Mouse (Mus musculus) heart, embryonic 12.5 days (tissue): Measurements from ENCODE around the gene Ifi202b. TPM values are rescaled to one million over a fixed set of nuclear protein-coding genes. Genes with fewer than 3 reads are reported as not detected.
"Not testable (repeated sequence)": the region's sequence is repeated elsewhere in the genome, so short reads cannot be mapped to it uniquely, and the experiment has no call there.

Source experiments
- ATAC-seq: fragments of 200-750 bp; cut with Nextera tagmentation; 2 replicates; pipeline ENCODE4 v1.8.0; 2017; ENCODE audit warnings: moderate TSS enrichment, moderate library complexity; ENCODE audit not compliant: insufficient number of reproducible peaks, low FRiP score
- H3K27ac ChIP-seq: fragments of 300-500 bp; sonication (generic); 2 replicates; pipeline ENCODE4 v1.5.1; 2016; ENCODE audit warnings: mild to moderate bottlenecking, moderate library complexity; ENCODE audit not compliant: poor library complexity, severe bottlenecking
- H3K27me3 ChIP-seq: fragments of 300-500 bp; sonication (generic); replicated peaks from 2 replicates; pipeline ENCODE4 v1.6.1; 2016; ENCODE audit warnings: mild to moderate bottlenecking, moderate library complexity
- H3K36me3 ChIP-seq: fragments of 300-500 bp; sonication (generic); 2 replicates; pipeline ENCODE4 v1.6.1; 2016; ENCODE audit warnings: mild to moderate bottlenecking, moderate library complexity
- H3K4me1 ChIP-seq: fragments of 300-500 bp; sonication (generic); replicated peaks from 2 replicates; pipeline ENCODE4 v1.6.1; 2016; ENCODE audit warnings: mild to moderate bottlenecking
- H3K4me2 ChIP-seq: fragments of 300-500 bp; sonication (generic); 2 replicates; pipeline ENCODE4 v1.6.1; 2016; ENCODE audit warnings: mild to moderate bottlenecking, moderate library complexity
- H3K4me3 ChIP-seq: fragments of 300-500 bp; sonication (generic); 2 replicates; pipeline ENCODE4 v1.5.1; 2016; ENCODE audit warnings: mild to moderate bottlenecking
- H3K9ac ChIP-seq: fragments of 300-500 bp; sonication (generic); 2 replicates; pipeline ENCODE4 v1.6.1; 2016; ENCODE audit warnings: mild to moderate bottlenecking, moderate library complexity
- H3K9me3 ChIP-seq: fragments of 300-500 bp; sonication (generic); replicated peaks from 2 replicates; pipeline ENCODE4 v1.6.1; 2016; ENCODE audit warnings: mild to moderate bottlenecking, moderate library complexity
- WGBS: fragments of 180-500 bp; shearing (Covaris S2); methylation state at CpG from one replicate; pipeline ENCODE4 v1.1.7; 2016; 5-methylcytosine and 5-hydroxymethylcytosine counted together
- polyA plus RNA-seq: library from polyadenylated mRNA; unstranded; fragments of >200 nt; fragmentation: Nextera tagmentation; extraction: Ambion mirVana; gene quantifications from 2 replicates; pipeline ENCODE4 v1.2.1, GENCODE M21; 2016

Gene Ifi202b
- polyA plus RNA-seq = not detected in 2 replicates

- H3K9ac ChIP-seq, ATAC-seq, H3K9me3 ChIP-seq, H3K27ac ChIP-seq, H3K27me3 ChIP-seq, H3K4me2 ChIP-seq, H3K36me3 ChIP-seq, H3K4me1 ChIP-seq, H3K4me3 ChIP-seq: not testable (repeated sequence)
- 80% methylated on average over 6 of the region's 6 CpGs for WGBS
Measured at GRCm38 (mm10) chr1:173982694-173983305, at the start of gene Ifi202b. TSS of gene Ifi202b (minus strand) at chr1:173982744.

DNA sequence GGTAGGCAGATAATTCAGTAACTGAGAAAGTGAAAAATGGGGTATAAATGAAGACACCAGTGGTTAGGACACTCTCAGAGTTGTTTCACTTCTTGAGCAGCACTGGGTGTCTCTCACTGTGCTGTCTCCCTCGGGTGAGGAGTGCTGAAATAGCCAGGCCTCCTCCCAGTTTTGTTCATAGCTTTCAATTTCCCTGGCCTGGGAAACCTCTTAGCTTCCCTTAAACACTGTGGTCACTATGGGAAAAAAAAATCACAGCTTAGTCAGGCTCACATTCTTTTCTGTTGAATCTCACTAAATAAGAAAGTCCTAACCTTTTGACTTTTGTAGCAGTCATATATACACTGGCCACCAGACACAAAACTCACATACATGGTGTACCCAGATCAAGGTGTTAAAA lies 49.2 kb upstream of the Ifi202b start, which contains the start of gene Ifi205:
Ifi205 (minus strand) TSS at position 113 of the 400 bp plus-strand sequence.
- Histone ChIP-seq H3K4me3 (no peak within 1 kb of the TSS), H3K4me2 (no peak within 1 kb of the TSS), H3K4me1 (no peaks in the 10 kb centered on the region), H3K27ac (no peak within 1 kb of the TSS), H3K27me3 (no peaks in the 10 kb centered on the region), H3K9me3 (no peaks in the 10 kb centered on the region), H3K36me3 (no peaks in the 10 kb centered on the region), H3K9ac (no peak within 1 kb of the TSS)
- ATAC-seq = no peak
- WGBS = 59% methylated on average over 1 of the region's 1 CpGs

DNA sequence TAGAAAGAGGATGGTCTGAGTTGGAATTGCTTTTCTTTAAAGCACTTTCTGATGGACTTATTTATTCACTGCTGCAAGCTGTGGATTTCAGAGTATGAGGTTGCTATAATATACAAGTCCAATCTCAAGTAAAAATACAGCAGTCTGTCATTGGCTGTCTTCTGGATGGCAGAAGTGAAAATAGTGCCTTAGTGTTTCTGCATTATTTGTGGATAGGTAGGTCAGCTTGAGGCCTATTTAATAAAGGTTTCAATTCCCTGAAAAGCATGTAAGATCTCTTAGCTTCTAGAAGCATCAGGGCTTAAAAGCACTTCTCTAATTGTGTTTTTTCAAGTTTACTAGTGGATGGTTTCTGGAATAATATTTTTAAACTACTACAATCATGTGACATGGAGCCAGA lies 24.5 kb upstream of the Ifi202b start:
- H3K9ac ChIP-seq, H3K36me3 ChIP-seq, H3K9me3 ChIP-seq, H3K4me2 ChIP-seq, H3K27me3 ChIP-seq, H3K27ac ChIP-seq, H3K4me3 ChIP-seq, ATAC-seq, H3K4me1 ChIP-seq: not testable (repeated sequence)

GRCm38 (mm10) chr1:174004352-174005109 lies 22.0 kb upstream of the Ifi202b start:
- H3K4me3 ChIP-seq, H3K36me3 ChIP-seq, H3K27me3 ChIP-seq, H3K9ac ChIP-seq, H3K4me1 ChIP-seq, H3K9me3 ChIP-seq, ATAC-seq, H3K4me2 ChIP-seq, H3K27ac ChIP-seq: not testable (repeated sequence)
- 49% methylated on average over 2 of the region's 3 CpGs for WGBS

GRCm38 (mm10) chr1:173995003-173995402 lies 12.5 kb upstream of the Ifi202b start:
- no peak for ATAC-seq
- Histone ChIP-seq H3K9ac (no peak overlapping the region), H3K36me3 (no peaks in the 10 kb centered on the region), H3K27ac (no peak overlapping the region), H3K9me3 (no peaks in the 10 kb centered on the region), H3K4me1 (no peaks in the 10 kb centered on the region), H3K4me3 (no peak overlapping the region), H3K4me2 (no peak overlapping the region), H3K27me3 (no peaks in the 10 kb centered on the region)
- WGBS = 76% methylated on average over 4 of the region's 4 CpGs

DNA sequence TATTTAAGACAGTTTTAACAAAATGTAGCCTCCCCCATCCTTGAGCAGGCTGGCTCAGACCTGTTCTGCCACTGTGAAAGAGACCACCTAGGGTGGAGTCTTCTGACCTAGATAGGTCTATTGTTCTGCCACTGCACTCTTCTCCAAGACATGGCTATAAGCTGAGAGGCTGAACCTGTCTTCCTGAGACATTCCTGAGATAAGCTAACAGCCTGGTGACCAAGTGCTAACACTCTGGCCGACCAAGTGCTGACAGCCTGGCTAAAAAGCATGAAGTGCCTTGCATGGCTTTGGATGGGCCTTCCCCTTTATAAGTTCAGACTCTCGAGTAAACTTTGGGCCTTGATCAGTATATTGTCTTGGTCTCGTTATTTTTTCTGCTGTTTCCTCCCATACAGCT lies 1.5 kb downstream of the Ifi202b start:
- not testable (repeated sequence) for H3K9ac ChIP-seq, H3K4me3 ChIP-seq
- peak; percentile 72; the same call in 1 of the 2 replicates for ATAC-seq

DNA sequence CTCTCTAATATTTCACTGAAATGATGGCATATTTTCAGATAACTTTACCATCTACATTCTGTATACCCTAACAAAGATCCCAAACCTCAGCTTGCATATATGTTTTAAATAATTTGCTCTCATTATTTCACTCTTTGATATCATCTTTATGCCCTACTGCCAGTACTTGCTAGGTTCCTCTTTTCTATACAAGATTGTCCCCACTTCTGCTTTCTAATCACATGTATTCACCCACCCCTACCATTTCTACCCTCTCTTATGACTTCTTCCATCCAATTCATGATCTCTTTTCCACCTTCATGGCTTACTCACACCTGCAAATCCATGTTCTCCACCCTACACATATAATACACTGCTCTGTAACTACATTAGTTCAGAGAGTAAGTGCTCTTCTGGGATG lies 4.9 kb downstream of the Ifi202b start:
- H3K4me1 ChIP-seq = peaks cover 5% of the 10 kb centered on the region; the same call in 1 of the 2 replicates
- no peak overlapping the region for H3K9ac ChIP-seq
- H3K4me2 ChIP-seq = no peak overlapping the region
- no peak overlapping the region for H3K27ac ChIP-seq
- no peak overlapping the region for H3K4me3 ChIP-seq
- no peaks in the 10 kb centered on the region for H3K36me3 ChIP-seq
- H3K9me3 ChIP-seq = no peaks in the 10 kb centered on the region
- no peaks in the 10 kb centered on the region for H3K27me3 ChIP-seq
- ATAC-seq = no peak

More for the DNA sequence above, 1.5 kb downstream of the Ifi202b start:
- H3K4me1 ChIP-seq, H3K9me3 ChIP-seq, H3K4me2 ChIP-seq, H3K27ac ChIP-seq, H3K27me3 ChIP-seq, H3K36me3 ChIP-seq: not testable (repeated sequence)
- WGBS = 5% methylated on average over 3 of the region's 3 CpGs

- ATAC-seq = no peak
- no peak overlapping the region for H3K4me3 ChIP-seq
- H3K4me1 ChIP-seq = no peaks in the 10 kb centered on the region
- H3K4me2 ChIP-seq = no peak overlapping the region
- H3K27me3 ChIP-seq = no peaks in the 10 kb centered on the region
- H3K9ac ChIP-seq = no peak overlapping the region
- H3K36me3 ChIP-seq = no peaks in the 10 kb centered on the region
- no peak overlapping the region for H3K27ac ChIP-seq
- no peaks in the 10 kb centered on the region for H3K9me3 ChIP-seq
Measured at GRCm38 (mm10) chr1:173973111-173973510, 9.4 kb downstream of the Ifi202b start.

DNA sequence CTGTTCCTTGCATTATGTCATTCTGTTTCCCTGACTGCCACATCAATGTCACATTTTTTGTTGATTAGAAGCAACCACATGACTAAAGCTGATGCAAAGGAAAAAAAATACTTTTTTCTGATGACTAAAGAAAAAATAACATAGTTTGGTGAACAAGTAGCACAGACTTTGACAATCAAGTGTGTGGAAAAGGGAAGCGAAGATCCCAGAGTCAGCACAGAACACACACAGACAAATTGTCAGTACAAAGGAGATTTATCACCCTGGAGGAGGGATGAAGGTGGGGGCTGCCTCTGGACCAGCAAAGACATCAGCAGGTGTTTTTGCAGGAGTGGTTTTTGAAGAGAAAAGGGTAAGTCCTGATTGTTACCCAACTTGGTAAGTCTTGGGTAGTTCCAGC lies 21.1 kb downstream of the Ifi202b start:
- H3K4me3 ChIP-seq, H3K4me1 ChIP-seq, H3K27me3 ChIP-seq, H3K27ac ChIP-seq, H3K4me2 ChIP-seq, ATAC-seq, H3K9ac ChIP-seq, H3K9me3 ChIP-seq, H3K36me3 ChIP-seq: not testable (repeated sequence)
- WGBS = 69% methylated on average over 1 of the region's 1 CpGs

DNA sequence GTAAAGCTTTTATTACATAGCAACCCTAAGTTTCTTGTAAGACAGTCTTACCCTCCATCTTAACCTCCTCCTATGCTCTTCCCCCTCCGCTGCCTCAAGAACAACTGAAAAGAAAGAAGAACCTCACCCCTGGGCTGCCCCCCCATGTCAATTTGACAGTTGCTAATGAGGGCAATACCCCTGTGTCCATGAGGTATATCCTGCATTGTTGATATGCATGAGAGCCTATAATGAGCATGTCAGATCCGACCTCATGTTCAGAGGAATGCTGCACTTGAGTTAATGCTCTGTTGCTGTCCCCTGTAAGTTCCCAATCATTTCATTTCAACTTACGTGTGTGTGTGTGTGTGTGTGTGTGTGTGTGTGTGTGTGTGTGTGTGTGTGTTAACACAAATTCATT lies 22.5 kb downstream of the Ifi202b start:
- H3K4me3 ChIP-seq, H3K9me3 ChIP-seq, H3K9ac ChIP-seq, H3K36me3 ChIP-seq, H3K4me2 ChIP-seq, ATAC-seq, H3K27me3 ChIP-seq, H3K27ac ChIP-seq, H3K4me1 ChIP-seq: not testable (repeated sequence)
- 49% methylated on average over 3 of the region's 3 CpGs for WGBS

- H3K27me3 ChIP-seq, ATAC-seq, H3K36me3 ChIP-seq, H3K4me2 ChIP-seq, H3K27ac ChIP-seq, H3K4me3 ChIP-seq, H3K4me1 ChIP-seq, H3K9me3 ChIP-seq, H3K9ac ChIP-seq: not testable (repeated sequence)
- WGBS = 65% methylated on average over 3 of the region's 3 CpGs
Measured at GRCm38 (mm10) chr1:173955839-173956527, 26.6 kb downstream of the Ifi202b start.
